Mouse (Mus musculus): ENCODE measurements at regions not wholly inside any gene's neighbourhood (a gene's known extent, or its start where the extent isn't known, plus 50 kb on each side); places are given as distances from the start of the nearest gene placed in this dataset.

GRCm38 (mm10) chr2:101364256-101364655 lies 260.3 kb upstream of the Rag2 start:
- DNase-seq (ENCODE audit: low spot score in 2 of 2) = no peak

DNA sequence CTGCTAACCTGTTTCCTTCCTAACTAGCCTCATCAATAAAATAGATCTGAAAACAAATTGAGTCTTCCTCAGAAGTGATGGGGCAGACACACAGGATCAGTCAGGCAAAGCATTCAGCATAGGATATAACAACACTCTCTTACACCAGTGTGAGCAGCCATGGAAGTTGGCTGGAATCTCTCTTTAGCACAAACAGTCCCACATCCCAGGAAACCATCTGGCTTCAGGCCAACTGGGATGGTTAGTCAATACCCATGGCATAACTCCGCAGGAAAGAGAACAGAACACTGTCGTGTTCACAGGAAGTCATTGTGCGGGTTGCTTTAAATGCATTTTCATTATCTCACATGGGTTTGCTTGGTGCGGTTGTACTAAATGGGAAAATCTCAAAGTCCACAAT lies 256.2 kb upstream of the Rag2 start:
- DNase-seq (ENCODE audit: low spot score in 2 of 2) = no peak

- DNase-seq (ENCODE audit: low spot score in 2 of 2) = no peak
Measured at GRCm38 (mm10) chr2:101370991-101371736, 253.4 kb upstream of the Rag2 start.

DNA sequence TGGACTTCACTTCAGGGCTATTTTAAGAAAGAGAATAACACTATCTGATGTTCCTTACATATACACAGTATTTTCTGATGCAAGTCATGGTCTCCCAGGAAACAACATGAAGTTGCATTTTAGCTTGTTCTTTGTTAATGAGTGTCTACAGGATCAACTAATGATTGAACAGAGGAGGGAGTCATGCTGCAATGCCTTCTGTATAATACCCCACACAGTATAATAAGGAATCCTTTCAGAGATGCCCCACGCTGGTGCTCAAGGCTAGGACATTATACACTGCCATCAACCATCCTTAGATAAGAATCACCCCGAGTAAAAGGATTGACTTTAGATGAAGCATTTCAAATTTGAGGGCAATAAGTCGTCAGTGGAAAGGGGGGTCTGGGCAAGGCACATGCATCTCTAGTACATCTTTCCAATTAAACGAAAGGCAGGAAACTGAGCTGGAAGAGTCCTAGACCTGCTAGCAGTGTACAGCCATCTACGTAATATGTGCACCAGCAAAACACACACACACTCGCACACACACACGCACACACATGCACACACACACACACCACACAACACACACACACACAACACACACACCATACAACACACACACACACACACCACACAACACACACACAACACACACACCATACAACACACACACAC lies 252.6 kb upstream of the Rag2 start:
- no peak for DNase-seq (ENCODE audit: low spot score in 2 of 2)

DNA sequence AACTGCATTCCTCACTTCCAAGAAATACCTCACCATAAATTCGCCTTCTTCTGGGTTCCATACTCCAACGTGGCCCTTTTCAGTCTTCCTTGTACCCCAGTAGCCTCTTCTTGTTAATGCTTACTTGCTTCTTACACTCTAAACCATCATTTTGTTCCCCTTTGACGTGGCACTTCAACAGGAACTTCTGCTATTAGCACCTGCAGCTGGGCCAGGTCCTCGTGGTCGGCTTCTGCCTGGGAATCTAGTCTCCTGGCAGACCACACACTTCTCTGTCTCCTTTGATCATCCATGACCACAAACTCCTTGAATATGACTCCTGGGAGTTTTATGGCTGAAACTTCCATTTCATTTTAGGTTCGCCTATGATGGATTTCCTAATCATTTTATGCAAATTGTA lies 243.9 kb upstream of the Rag2 start:
- no peak for DNase-seq (ENCODE audit: low spot score in 2 of 2)

GRCm38 (mm10) chr2:101415002-101415401 lies 209.5 kb upstream of the Rag2 start:
- DNase-seq (ENCODE audit: low spot score in 2 of 2) = no peak

GRCm38 (mm10) chr2:101416702-101417101 lies 207.8 kb upstream of the Rag2 start:
- DNase-seq (ENCODE audit: low spot score in 2 of 2) = no peak

DNA sequence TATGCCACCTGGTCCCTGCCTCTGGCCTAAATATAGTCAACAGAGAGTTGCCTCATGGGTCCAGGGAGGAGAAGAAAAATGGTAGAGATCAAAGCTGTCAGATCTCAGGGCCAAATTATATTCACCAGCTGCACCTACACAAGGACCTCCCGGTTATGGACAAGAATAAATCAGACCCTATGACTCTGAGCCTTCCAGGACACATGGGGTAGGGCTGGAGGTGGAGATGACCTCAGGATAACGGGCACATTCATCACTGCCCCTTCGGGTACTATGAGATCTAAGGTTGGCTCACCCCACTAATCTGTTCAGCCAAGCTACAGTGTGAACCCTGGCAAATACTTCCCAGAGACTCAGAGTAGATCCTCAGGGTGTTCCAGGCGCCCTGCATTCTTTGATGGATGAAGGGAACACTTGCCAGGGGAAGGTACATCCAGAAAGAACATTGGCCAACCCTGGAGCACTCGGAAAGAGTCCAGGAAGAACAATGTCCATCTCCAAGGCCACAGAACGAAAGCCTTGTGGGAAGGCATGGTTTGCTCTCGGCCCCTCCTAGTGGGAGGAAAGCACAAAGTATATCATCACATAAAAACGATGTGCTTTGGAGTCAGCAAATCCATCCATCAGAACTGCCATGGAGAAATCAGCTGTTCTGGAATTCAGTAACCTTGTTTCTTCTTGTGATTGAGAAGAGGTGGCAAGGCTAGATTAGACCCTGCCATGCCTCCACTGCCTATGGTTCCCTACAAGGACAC lies 191.2 kb upstream of the Rag2 start:
- DNase-seq (ENCODE audit: low spot score in 2 of 2) = no peak

GRCm38 (mm10) chr2:101440231-101440630 lies 184.3 kb upstream of the Rag2 start:
- DNase-seq (ENCODE audit: low spot score in 2 of 2) = no peak

GRCm38 (mm10) chr2:101441081-101441630 lies 183.4 kb upstream of the Rag2 start:
- peak; percentile 25 to 58 for DNase-seq (ENCODE audit: low spot score in 2 of 2)

DNA sequence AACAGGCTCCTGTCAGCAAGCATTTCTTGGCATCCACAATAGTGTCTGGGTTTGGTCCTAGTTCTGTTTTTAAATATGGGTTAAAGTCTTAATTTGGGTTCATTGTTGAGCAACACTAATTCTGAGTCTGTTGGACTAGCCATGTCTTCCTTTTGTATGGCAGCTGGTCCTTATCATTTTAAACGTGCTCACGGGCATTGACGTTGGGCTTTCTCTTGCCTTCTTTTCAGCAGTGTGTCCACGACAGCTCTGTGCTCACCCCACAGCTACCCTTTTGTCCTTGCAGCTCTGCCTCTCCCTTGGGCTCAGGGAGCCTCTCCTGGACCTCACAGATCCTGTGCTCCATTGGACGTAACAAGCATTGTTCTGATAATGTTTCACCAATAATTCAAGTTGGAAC lies 168.9 kb upstream of the Rag2 start:
- DNase-seq (ENCODE audit: low spot score in 2 of 2) = no peak

DNA sequence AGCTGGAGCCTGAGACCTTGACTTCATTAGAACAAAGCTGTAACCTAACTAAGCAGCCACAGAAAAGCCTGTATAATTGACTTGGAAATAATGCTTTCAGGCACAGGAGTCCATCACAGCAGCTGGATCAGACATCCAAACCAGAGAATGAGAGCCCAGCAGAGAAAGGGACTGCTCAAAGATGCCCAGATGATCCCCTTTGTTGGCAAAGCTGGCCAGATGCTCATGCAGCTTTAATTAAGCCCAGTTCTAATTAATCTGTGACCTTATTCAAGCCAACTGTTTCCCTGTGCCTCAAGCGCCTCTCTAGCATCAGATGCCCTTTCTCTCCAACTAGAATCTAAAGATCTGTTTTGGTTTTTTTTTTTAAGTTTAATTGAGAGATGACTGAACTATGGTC lies 165.6 kb upstream of the Rag2 start:
- no peak for DNase-seq (ENCODE audit: low spot score in 2 of 2)

DNA sequence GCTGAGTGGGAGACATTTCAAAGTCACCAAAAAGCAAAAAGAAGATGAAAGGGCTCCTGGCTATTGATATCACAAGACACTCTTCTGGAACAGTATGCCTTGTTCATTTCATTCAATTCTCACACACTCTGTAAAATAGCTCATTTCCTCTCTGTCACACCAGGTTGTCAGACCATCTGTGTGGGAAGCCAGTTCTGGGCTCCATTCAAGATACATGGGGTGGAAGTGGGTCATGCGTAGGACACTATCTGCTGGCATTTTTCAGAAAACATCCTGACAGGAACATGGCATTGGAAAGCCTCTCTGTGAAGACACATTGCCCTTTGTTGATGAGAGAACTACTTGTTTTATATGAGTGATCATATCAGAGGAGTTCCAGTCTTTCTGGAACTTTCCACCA lies 162.1 kb upstream of the Rag2 start:
- peak; percentile 37 to 72 for DNase-seq (ENCODE audit: low spot score in 2 of 2)

DNA sequence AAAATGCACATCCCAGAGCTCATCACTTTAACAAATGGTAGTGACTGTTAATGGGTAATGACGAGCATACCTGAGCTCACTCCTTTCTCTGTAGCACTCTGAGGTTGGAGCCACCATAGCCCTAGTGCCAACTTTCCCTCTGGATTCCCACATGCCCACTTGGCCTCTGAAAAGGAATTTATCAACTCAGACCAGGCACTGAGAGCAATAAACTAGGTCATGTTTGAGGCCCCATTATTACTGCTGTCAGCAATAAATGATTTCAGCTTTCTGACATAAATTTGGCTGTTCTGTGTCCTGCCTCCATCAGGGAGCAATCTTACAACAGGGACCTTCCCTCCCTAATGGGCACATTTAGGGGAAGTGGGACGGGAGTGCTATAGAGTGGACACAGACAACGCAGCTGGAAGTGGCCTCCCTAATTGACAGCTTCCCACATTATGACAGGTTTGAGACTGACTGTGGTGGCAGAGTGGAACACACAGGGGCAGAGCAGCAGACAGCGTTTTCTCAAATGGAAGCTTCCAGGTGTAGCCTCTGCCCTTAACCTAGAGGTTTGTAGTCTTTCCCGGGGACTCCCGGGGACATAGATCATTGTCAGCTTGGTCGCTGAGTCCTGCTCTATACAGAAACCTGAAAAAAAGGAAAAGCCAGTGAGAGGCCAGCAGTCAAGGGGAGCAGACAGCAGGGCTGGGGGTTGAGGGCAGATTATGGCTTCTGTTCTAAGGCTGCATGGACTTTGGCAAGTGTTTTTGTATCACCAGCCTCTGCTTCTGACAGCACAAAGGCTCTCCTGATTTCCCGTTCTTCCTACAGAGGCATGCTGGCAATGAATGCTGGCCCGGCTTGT lies 160.0 kb upstream of the Rag2 start:
- no peak for DNase-seq (ENCODE audit: low spot score in 2 of 2)

GRCm38 (mm10) chr2:101470569-101471100 lies 153.9 kb upstream of the Rag2 start:
- no peak for DNase-seq (ENCODE audit: low spot score in 2 of 2)

DNA sequence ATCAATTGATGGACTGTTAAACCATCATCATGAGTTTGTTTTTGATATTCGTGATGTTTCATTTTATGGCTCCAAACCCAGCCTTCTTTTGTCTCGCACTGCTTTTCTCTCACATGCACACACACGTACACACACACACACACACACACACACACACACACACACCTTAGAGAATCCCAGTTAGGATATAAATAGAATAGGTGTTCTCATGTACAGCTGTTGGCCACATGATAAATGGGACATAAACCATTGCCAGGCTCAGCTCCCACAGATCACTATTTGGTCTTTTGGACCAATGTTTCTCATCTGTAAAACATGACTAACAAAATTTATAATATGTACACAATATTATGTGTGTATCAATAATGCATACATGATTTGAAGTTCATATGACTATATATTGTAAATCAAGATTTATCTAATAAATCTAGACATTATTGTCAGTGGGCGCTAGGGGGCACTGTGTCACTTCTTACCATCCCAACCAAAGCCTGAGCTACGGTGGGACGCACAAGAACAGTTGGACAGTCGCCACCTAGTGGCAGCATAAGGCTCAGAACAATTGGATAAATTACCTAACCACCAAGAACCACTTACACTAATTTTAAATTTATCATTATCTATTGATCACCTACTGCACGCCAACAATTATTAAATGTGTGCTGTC lies 151.9 kb upstream of the Rag2 start:
- peak; percentile 67 to 89 for DNase-seq (ENCODE audit: low spot score in 2 of 2)

- no peak for DNase-seq (ENCODE audit: low spot score in 2 of 2)
Measured at GRCm38 (mm10) chr2:101473116-101473485, 151.4 kb upstream of the Rag2 start.

DNA sequence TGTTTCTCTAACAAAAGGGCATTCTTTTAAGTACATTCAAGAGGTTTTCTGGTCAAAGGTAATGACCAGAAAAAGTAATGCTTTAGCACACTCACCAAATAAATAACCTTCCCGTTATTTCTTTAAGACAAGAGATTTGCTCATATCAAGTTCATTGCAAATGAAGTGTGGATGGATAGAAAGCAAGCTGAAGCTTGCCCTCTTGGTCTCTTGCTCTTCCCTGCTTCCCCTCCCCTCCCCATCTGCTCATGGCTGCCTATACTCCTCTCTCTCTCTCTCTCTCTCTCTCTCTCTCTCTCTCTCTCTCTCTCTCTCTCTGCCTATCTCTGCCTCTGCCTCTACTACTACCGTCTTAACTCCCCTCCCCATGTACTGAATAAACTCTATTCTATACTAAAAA lies 147.7 kb upstream of the Rag2 start:
- DNase-seq (ENCODE audit: low spot score in 2 of 2) = no peak

DNA sequence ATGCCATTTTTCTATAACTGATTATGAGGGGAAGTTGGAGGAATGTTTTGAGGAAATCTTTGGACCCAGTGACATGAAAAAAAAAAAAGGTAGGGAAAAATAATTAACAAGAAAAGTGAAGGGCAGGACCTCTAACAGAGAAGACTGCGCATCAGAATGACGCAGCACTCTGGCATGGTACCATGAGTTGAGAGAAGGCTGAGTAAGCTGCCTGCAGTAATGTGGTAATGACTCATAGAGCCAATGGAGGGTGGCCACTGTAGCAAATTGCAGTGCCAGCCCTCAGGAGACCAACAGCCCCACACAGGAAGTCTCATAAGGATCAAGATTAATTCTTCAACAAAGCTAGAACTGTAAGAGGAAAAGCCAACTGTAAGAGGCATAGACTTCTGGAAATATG lies 134.3 kb upstream of the Rag2 start:
- no peak for DNase-seq (ENCODE audit: low spot score in 2 of 2)

- no peak for DNase-seq (ENCODE audit: low spot score in 2 of 2)
Measured at GRCm38 (mm10) chr2:101491762-101492161, 132.8 kb upstream of the Rag2 start.
